Mouse (Mus musculus) thymus, adult 2 months (tissue): ENCODE results near the gene 3110082I17Rik. TPM values are rescaled to one million over a fixed set of nuclear protein-coding genes. Genes with fewer than 3 reads are reported as not detected.

Experiments
- DNase-seq: peaks from one replicate; pipeline ENCODE4 v3.0.0; 2021
- H3K27ac ChIP-seq: fragments of 200-500 bp; 2 replicates; pipeline ENCODE4 v1.5.1; 2012; ENCODE audit warnings: low read length, control low read depth; ENCODE audit not compliant: control insufficient read depth, insufficient read depth
- H3K27me3 ChIP-seq: fragments of 200-500 bp; 2 replicates; pipeline ENCODE4 v1.6.1; 2012; ENCODE audit warnings: mild to moderate bottlenecking, low read length, moderate library complexity, mixed read lengths; ENCODE audit not compliant: control insufficient read depth, insufficient read depth
- H3K36me3 ChIP-seq: fragments of 200-500 bp; 2 replicates; pipeline ENCODE4 v1.6.1; 2012; ENCODE audit warnings: mild to moderate bottlenecking, low read length, moderate library complexity; ENCODE audit not compliant: control insufficient read depth, insufficient read depth
- H3K4me1 ChIP-seq: fragments of 200-500 bp; replicated peaks from 2 replicates; pipeline ENCODE4 v1.6.1; 2012; ENCODE audit warnings: low read length; ENCODE audit not compliant: control insufficient read depth, insufficient read depth
- H3K4me3 ChIP-seq: fragments of 200-500 bp; 2 replicates; pipeline ENCODE4 v1.5.1; 2012; ENCODE audit warnings: mild to moderate bottlenecking, low read length, control low read depth, moderate library complexity; ENCODE audit not compliant: control insufficient read depth, insufficient read depth
- CTCF ChIP-seq: fragments of 200-500 bp; IDR thresholded peaks from 2 replicates; pipeline ENCODE4 v1.5.1; 2012; ENCODE audit warnings: mild to moderate bottlenecking, control low read depth, low read length, moderate library complexity, borderline replicate concordance; ENCODE audit not compliant: control insufficient read depth, poor library complexity, insufficient read depth; ENCODE audit errors: extremely low read depth
- POLR2A ChIP-seq: fragments of 200-500 bp; IDR thresholded peaks from 2 replicates; pipeline ENCODE4 v1.6.1; 2012; ENCODE audit warnings: mild to moderate bottlenecking, low read length, control low read depth, moderate library complexity; ENCODE audit not compliant: control insufficient read depth, poor library complexity, insufficient read depth; ENCODE audit errors: extremely low read depth
- WGBS: fragments of 180-500 bp; shearing (Covaris S2); methylation state at CpG from one replicate; pipeline ENCODE4 v1.1.7; 2018; 5-methylcytosine and 5-hydroxymethylcytosine counted together
- polyA plus RNA-seq: library from polyadenylated mRNA; depleted of rRNA; stranded (reverse); fragments of >200 nt; gene quantifications from 2 replicates; pipeline ENCODE4 v1.2.3, GENCODE M21; 2012

Gene 3110082I17Rik
- polyA plus RNA-seq, 1 experiment: 7.5 TPM

DNA sequence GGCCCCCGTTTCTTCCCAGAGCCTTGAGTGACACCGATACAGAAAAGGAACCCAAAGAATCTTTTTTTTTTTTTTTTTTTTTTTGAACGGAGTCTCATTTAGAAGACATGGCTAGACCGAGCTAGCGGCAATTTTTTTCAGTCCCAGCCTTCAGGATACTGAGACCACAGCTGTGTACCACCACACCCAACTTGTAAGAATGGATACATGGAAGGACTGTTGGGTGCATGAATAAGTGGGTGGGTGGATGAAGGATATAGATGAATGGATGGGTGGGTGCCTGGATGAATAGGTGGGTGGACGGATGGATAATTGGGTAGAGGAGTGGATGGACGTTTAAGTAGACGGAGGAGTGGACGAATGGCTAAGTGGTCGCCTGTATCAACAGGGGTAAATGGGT is 389 bp downstream of the 3110082I17Rik start:
- peak overlapping the region; percentile 45 for H3K4me3 ChIP-seq
- no peaks in the 10 kb centered on the region for H3K36me3 ChIP-seq
- DNase-seq: no peak
- H3K27ac ChIP-seq: no peak overlapping the region
- WGBS: 1% methylated on average over 10 of the region's 10 CpGs
- H3K27me3 ChIP-seq: no peaks in the 10 kb centered on the region
- H3K4me1 ChIP-seq: peaks cover 3% of the 10 kb centered on the region; the same call in 1 of the 2 replicates
- TF ChIP-seq CTCF (no peak), POLR2A (no peak)

DNA sequence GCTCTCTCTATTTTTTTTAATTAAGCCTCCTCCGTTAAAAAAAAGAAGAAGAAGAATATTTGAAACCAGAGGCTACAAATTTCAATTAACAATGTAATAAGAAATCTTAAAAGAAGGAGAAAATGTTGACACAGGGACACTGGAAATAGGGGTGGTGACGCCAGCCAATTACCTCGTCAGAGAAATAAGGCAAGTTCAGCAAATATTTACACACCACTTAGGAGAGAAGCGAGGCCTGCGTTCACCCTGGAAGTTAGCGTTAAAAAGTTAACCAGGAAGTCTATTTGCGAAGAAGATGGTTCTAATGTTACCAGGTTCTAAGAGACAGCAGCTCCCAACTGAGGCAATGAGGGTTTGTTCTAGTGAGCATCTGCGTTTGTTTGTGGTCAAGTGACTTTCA is 3.1 kb downstream of the 3110082I17Rik start:
- TF ChIP-seq POLR2A: no peak
- TF ChIP-seq CTCF: no peak
- WGBS: 84% methylated on average over 8 of the region's 8 CpGs
- Histone ChIP-seq H3K36me3 (no peaks in the 10 kb centered on the region), H3K27ac (no peak overlapping the region), H3K27me3 (no peaks in the 10 kb centered on the region), H3K4me1 (peaks cover 3% of the 10 kb centered on the region; the same call in 1 of the 2 replicates), H3K4me3 (no peak overlapping the region)
- DNase-seq: no peak

DNA sequence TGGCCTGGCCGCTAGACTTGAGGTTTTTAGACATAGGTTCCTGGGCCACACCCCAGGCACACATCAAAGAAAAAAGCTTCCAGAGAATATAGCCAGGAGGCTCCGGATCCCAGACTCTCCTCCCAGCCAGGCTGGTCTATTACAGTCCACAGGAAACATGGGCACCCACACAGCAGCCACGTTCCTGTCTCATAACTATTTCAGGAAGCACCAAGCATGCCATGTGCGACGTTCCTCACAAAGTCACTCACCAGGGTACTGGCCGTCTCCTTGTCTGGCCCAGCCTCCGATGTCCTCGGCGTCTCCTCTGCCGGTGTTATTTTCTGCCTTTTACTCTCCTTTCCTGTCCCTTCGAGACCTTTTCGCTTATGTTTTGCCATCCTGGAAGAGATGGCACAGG is 5.2 kb downstream of the 3110082I17Rik start:
- WGBS: 96% methylated on average over 12 of the region's 12 CpGs
- Histone ChIP-seq H3K4me3 (no peak overlapping the region), H3K27ac (no peak overlapping the region), H3K36me3 (no peaks in the 10 kb centered on the region), H3K27me3 (no peaks in the 10 kb centered on the region), H3K4me1 (peaks cover 2% of the 10 kb centered on the region; the same call in 1 of the 2 replicates)
- no peak for DNase-seq
- TF ChIP-seq CTCF (no peak), POLR2A (no peak)

DNA sequence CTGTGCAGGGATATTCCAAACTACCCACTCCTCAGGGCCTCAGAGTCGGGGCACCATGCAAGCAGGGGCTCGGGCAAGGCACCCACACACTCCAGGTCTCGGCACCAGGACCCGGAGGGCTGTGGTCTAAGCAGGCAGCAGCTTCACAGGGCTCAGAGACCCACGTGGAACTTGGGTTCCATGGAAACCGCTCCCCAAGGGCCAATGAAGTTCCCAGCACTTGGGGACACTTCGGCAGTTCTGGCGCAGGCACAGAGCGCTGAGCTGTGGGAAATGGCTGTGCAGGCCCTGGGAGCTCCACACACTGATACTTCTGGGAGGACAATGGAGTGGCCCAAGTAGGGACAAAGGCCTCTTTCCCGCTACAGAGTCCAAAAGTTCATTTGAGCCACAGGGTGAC is 7.3 kb downstream of the 3110082I17Rik start:
- no peak for TF ChIP-seq POLR2A
- TF ChIP-seq CTCF: no peak
- no peak for DNase-seq

DNA sequence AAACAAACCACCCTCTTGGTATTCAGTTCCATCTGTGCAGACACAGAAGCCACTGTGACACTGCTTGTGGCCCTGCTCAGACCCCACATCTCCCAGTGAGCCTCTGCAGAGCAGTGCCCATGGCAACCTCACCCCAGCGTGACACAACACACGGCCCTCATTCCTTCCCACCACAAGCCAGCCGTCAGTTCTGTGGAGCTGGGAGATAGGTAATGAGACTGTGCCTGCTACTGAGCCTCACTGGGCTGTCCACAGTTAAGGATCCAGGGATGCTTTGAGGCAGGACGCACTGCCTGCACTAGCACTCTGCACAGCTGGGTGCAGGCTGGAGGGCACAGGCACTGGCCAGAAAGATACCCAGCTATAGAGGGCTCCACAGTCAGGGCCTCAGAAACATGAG is 10.4 kb downstream of the 3110082I17Rik start:
- 41% methylated on average over 4 of the region's 4 CpGs for WGBS

More for the DNA sequence above, 7.3 kb downstream of the 3110082I17Rik start:
- WGBS: 88% methylated on average over 10 of the region's 10 CpGs
- Histone ChIP-seq H3K27ac (no peak overlapping the region), H3K4me1 (peaks cover 19% of the 10 kb centered on the region), H3K36me3 (no peaks in the 10 kb centered on the region), H3K4me3 (no peak overlapping the region), H3K27me3 (no peaks in the 10 kb centered on the region)

DNA sequence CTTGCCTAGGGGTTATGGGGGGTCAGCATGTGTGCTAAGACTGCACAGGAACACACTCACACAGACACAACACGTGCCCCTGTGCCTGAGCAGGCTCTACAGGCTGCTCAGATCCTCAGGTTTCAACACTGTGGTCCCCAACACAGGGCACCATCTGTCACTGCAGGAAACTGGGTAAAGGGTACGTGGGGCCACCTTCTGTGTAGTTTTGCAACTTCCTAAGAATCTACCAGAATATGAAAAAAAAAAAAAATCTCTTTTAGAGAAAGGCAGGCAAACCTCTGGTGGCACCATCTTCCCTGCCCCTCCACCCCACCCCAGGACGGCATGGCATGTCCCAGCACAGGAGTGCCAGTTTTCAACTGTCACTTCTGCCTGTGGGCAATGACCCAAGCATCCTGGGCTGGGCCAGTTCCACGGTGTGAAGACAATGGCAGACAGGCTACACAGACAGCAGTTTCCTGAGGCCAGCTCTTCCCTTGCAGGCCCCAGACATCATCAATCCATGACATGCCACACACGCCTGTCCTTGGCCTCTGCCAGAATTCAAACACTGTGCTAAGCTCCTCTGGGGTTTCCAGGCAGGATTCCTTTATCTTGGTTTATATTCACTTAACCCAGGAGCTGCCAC is 11.1 kb downstream of the 3110082I17Rik start:
- Histone ChIP-seq H3K36me3 (no peaks in the 10 kb centered on the region), H3K27ac (peak overlapping the region; percentile 64), H3K4me3 (no peak overlapping the region), H3K27me3 (no peaks in the 10 kb centered on the region), H3K4me1 (peaks cover 22% of the 10 kb centered on the region)
- WGBS: 16% methylated on average over 5 of the region's 5 CpGs
- TF ChIP-seq POLR2A (no peak), CTCF (no peak)
- DNase-seq: peak; percentile 34

More for the DNA sequence above, 10.4 kb downstream of the 3110082I17Rik start:
- no peak for DNase-seq
- no peaks in the 10 kb centered on the region for H3K27me3 ChIP-seq
- no peak overlapping the region for H3K4me3 ChIP-seq
- H3K36me3 ChIP-seq: no peaks in the 10 kb centered on the region
- H3K4me1 ChIP-seq: peaks cover 22% of the 10 kb centered on the region
- peak overlapping the region; percentile 64; the same call in 1 of the 2 replicates for H3K27ac ChIP-seq
- TF ChIP-seq CTCF (no peak), POLR2A (no peak)

DNA sequence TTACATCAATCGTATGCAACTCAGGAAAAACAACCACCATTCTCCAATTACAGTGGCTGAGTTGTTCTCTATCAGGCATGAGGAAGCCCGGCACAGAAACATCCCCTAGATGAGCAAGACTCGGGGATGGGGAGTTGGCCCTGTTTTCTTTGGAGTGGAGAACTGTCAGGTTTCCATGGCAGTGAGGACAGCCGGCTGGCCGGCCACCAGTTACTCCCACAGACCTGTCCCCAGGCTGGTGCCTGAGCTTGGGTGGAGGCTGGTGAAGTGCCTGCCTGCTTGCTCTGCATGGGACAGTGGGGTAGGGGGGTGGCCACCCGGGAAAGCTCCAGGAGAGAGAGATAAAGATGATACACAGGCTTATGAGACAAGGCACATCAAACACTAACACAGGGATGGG is 12.3 kb downstream of the 3110082I17Rik start:
- Histone ChIP-seq H3K27ac (no peak overlapping the region), H3K36me3 (no peaks in the 10 kb centered on the region), H3K4me3 (no peak overlapping the region), H3K27me3 (no peaks in the 10 kb centered on the region), H3K4me1 (peaks cover 22% of the 10 kb centered on the region)
- DNase-seq: no peak
- WGBS: 86% methylated on average over 6 of the region's 6 CpGs
- no peak for TF ChIP-seq CTCF
- no peak for TF ChIP-seq POLR2A
